Mouse (Mus musculus): ENCODE data around the gene Plppr3. TPM values are rescaled to one million over a fixed set of nuclear protein-coding genes. Genes with fewer than 3 reads are reported as not detected.

Plppr3 gene
- total RNA-seq, 1 experiment from 2014 or later, result 0.93 TPM

DNA sequence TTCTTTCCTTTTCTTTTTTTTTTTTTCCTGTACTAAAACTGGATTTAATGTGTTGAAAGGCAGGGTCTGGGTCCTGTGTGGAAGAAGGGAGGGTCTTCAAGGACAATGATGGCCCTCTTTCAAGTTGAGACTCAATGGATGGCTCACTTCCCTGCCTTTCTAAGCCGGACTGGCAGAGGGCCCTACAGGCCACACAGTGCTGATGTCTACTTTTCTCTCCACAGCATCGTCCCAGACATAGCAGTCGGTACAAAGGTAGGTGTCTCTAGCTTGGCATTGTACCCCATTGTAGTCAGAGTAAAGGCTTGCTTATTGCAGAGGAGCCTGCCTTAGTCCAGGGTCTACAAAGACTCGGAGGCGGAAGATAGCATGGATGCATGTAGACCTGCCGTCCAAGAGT lies 18.2 kb downstream of the Plppr3 start:
- no peak for ATAC-seq (ENCODE audit: extremely low read depth, insufficient number of reproducible peaks, low FRiP score, poor library complexity, severe bottlenecking)

DNA sequence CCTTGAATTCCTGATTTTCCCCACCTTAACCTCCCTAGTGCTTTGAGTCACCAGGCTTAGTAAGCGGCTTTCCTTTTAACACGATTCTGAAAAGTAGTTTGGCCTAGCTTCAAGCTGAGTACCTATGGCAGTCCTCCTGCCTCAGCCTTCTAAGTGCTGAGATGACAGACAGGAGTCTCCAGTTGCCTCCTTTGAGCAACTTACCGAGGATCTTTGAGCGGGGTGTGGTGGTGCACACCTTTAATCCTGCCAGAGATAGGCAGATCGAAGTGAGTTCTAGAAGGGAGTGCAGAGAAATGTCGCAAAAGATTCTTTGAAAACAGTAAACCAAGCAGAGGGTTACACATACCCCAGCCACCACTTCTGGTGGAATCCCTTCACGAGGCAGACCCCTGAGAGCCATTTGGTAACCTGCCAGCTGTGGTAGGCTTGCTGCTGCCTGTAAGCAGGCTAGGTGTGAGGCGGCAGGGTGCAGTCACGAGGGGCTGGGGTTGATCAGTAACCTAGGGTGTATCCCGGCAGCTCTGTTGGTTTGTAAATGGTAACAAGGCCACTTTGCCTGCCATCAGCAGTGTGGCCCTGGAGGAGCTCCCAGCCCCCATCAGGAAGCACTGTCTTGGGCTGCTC lies 18.8 kb downstream of the Plppr3 start:
- no peak for ATAC-seq (ENCODE audit: extremely low read depth, insufficient number of reproducible peaks, low FRiP score, poor library complexity, severe bottlenecking)

DNA sequence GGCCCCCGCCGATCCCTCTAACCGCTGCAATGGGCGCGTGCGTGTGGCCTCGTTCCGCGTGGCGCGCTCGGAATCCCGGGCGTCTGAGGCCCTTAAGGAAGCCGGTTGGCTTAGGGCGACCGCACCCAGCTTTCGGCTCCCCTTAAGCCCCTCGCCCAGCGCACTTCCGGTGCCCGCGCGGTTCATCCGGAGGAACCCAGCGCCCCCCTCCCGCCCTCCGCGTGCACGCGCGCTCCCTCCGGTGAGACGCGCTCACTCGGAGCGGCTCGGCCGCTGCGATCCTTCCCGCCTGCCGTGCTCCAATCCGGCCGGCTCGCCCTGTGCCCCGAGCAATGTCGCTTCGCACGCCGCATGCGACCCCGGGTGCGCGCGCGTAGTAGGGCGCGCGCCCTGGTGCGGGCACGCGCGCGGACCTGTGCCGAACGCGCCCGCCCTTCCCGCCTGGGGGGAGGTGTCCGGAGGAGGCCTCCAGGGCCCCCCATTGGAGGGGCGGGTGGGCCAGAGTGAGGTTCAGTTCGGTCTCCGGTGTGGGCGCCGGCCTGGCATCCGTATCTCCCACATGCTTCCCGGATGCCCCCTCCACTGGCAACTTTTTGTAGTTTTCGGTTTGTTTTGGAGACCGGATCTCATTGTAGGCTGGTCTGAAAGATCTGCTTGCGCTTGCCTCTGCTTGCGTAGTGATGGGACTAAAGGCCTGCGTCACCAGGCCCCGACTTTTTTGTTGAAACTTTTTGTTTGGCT lies 19.5 kb downstream of the Plppr3 start:
- no peak for ATAC-seq (ENCODE audit: extremely low read depth, insufficient number of reproducible peaks, low FRiP score, poor library complexity, severe bottlenecking)

DNA sequence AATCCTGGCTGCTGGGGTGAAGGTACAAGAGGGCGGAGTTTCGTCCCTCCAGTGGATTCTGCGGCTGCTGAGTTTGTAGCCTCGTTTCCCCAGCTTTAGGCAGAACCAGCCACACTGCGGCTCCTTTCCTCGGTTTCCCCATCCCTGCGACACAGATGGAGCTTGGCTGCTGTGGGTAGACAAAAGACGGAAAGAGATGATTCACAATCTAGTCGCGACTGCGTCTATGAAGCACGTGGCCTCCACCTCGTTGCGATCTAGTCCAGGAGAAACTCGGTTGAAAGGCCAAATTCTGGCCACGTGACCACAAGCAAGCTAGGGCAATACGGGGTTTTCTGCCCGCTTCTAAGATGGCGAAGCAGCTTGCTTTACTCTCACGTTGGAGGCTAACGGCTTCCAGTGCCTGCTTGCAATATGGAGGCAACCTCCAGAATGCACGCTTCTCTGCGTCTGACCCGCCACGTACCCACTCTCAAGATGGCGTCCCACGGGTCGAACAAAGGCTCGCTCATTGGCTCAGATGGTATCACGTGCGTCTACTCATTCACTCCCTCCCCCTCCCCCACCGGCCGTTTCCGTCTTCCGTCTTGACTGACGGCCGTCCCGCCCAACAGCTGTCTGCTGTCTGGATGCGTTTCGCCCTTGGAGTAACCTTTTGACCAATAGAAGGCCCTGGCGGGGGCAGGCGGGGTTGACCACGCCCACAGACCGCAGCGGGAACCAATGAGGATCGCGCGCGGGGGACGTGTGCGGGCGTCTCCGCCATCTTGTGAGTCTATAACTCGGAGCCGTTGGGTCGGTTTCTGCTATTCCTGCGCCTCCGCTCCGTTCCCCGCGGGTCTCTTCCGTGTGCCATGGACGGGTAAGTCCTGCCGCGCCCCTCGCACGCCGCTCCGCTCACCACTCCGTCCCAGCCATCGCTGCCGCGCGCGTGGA lies 20.3 kb downstream of the Plppr3 start, which contains the start of gene Ptbp1:
Ptbp1 (plus strand) TSS at position 568 of the 936 bp plus-strand sequence.
- peak; percentile 88 for ATAC-seq (ENCODE audit: extremely low read depth, insufficient number of reproducible peaks, low FRiP score, poor library complexity, severe bottlenecking)

DNA sequence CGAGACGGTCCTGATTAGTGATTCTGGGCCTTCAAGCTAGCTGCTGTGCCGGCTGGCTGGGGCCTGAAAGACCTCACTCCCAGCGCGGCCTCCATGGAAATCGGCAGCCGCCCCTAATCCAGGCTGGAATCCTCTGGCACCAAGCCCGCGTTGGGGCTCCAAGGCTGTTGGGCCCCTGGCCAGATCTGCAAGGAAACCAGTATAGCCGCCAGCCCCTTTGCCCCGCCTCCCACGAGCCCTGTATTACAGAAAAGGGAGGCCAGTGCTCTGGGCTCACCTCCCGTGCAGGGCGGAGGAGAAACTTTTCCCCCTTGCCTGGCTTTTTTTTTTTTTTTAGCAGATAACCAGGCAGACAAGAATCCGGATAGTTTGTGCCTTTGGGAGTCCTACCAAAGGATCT lies 21.0 kb downstream of the Plppr3 start:
- no peak for ATAC-seq (ENCODE audit: extremely low read depth, insufficient number of reproducible peaks, low FRiP score, poor library complexity, severe bottlenecking)

DNA sequence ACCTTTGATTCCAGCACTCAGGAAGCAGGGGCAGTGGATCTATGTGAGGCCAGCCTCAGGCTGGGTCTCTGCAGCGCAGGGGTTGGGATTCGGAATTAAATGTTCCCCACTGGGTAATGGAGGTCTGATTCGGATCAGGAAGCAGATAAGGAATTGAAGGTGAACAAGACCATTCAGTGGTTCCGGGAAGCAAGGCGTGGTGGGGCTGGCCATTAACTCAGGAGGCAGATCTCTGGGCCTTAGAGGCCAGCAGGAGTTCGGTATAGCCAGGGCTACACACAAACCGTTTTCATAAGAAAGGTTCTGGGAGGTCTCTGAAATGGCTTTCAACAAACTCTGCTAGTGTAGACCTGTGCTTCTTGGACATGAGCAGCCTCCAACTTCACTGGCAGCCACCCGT lies 21.6 kb downstream of the Plppr3 start:
- no peak for ATAC-seq (ENCODE audit: extremely low read depth, insufficient number of reproducible peaks, low FRiP score, poor library complexity, severe bottlenecking)

DNA sequence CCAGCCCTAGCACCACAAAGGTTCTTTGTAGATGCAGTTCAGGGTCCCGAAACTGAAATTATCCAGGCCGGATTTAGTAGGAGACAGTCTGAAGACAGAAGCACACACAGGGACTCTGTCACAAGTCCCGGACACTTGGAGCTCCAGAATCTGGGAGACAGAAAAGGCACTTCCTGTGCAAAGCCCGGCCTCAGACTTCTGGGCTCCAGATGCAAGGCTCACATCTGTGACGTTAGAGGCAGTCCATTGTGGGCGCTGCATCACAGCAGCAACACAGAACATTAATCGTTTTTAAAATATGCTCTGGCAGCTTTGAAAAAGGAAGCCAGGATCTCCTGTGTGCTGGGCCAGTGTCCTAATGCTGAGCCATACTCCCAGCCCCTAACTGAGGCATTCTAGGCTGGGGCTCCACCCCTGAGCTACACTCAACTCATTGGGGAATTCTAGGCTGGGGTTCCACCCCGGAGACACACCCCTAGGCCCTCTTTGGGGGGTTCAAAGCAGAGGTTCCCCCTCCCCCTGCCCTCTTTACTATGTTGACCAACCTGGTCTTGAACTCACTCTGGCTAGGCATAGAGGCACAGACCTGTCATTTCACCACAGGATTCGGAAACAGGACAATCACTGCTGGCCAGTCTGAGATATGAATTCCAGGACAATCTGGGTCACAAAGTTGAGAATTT lies 22.2 kb downstream of the Plppr3 start:
- ATAC-seq (ENCODE audit: extremely low read depth, insufficient number of reproducible peaks, low FRiP score, poor library complexity, severe bottlenecking), result no peak

DNA sequence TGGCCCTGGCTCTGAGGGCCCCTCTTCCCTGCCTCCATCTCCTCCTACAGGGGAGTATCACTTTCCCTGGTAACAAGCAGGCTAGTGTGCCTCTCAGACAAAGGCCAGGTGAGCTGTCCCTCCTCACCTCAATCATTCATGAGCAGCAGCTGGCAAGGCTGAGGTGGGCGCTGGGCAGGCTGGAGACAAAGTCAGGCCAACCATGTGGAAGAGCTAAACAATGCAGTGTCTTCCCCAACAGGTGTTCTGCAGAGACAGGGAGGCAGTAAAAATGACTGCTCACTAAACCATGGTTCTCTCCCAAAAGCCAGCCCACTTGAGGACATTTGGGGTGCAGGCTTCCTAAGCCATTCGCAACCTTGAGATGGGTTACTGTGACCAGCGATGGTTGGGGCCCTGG lies 22.8 kb downstream of the Plppr3 start:
- ATAC-seq (ENCODE audit: extremely low read depth, insufficient number of reproducible peaks, low FRiP score, poor library complexity, severe bottlenecking), result no peak

DNA sequence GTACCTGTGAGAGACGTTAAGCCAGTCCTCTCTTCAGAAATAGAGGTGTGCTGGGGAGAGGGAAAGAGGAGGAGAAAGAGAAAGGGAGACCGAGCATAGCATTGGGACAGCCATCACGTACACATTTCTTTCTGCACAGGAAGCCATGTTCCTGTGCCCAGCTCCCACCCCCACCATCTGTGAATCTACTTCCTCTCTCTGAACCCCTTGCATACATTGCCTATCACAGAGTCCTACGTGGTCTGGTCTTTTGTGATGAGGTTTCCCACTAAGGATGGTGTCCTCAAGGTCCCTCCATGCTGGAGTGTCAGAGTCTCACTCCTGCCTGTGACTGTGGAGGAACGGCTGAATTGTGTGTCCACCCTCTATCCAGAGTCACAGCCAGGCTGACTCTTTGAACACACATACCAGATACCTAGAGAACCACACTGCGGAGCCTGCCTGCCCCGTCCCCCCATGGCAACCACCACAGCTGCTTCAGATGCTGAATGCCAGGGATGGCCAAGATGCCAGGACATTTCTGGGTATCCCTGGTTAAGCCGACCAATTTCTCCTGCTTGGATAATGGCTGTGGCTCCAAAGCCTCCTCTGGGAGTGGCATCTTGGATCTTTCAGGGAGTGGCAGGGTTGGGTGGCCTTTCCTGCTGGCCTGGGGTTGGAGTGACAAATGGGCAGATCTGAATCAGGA lies 24.3 kb downstream of the Plppr3 start:
- no peak for ATAC-seq (ENCODE audit: extremely low read depth, insufficient number of reproducible peaks, low FRiP score, poor library complexity, severe bottlenecking)

DNA sequence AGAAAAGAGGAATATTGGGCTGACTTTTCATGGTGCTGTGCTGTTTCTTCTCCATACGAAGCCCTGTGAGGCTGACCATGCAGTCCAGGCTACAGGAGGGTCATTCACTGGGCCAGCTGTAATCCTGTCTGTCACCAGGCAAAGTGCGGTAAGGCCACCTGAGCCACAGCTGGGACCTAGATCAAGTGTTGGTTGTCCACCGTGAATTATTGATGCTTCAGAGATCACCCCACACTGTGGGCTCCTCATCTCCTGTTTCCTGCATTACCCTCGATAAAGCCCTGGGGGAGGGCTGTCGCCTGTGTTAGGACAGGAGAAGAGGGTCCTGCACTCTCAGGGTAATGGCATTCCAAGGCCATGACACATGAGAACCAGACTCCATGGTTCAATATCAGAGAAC lies 27.9 kb downstream of the Plppr3 start:
- ATAC-seq (ENCODE audit: extremely low read depth, insufficient number of reproducible peaks, low FRiP score, poor library complexity, severe bottlenecking), result no peak

DNA sequence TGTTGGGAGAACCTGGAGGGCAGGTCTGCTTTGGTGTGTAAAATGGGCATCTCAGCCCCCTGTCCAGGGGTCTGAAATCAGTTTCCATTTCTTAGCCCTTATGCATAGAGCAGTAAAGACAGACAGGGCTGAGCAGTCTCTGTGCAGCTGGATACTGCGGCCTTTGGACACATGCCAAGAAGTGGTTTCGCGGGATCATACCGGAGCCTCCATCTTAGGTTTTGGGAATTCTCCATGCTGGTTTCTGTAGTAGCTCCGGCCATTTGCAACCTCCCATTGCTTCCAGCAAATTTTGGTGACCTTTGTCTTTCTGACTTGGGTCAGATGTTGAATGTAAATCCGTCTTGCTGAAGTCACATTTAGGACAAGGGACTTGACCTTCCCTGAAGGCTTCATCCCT lies 31.0 kb downstream of the Plppr3 start:
- ATAC-seq (ENCODE audit: extremely low read depth, insufficient number of reproducible peaks, low FRiP score, poor library complexity, severe bottlenecking), result no peak

DNA sequence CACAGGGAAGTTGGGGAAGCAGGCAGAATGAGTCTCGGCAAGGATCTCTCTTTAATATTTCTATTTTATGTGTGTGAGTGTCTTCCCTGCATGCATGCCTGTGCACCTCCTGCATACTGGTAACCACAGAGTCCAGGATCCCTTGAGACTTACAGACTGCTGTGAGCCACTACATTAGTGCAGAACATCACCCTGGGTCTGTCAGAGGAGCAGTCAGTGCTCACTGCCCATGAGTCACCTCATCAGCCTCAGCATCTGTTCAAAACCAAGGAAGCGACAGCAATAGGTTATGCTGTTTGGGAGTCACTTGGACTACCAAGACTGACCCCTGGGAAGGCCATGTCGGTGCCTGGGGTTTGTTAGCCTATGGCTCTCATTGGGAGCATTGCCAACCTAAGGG lies 32.1 kb downstream of the Plppr3 start:
- ATAC-seq (ENCODE audit: extremely low read depth, insufficient number of reproducible peaks, low FRiP score, poor library complexity, severe bottlenecking), result no peak

DNA sequence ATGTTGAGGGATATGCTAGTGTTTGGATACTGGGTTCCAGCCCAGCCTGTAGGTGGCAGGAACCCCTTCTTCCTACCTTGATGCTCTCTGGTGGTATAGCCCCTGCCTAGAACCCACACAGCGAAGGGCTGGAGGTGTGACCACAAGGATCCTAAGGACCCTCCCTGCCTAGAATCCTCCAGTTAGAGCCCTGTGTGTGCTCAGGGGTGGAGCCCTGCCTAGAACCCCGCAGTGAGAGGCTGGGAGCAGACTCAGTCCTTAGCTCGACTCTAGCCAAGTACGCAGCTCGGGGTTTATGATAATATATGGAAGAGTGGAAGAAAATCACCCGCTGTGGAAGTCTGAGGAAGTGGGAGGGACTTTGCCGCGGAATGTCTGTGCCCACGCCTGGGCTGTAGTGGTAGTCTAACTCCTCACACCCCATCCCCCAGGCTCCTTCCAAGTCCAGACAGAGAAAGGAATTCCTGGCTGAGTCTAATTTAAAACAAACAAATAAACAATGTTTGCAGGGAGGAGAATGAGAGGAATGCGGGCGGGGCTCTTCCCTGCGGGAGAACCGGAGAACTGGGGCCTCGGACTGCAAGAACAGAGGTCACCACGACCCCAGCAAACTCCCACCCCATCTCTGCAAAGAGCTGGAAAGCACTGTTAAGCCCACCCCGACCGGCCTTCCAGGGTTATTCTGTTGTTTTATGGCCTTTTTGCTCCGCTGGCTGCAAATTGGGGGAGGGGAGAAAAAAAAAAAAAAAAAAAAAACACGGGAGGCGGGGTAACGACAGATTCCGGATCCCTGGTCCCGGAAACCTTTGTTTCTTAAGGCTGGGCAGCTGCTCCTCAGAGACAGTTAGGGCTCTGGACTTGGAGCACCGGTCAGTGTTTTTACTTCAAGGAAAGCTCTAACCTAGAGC lies 33.5 kb downstream of the Plppr3 start:
- 0 out of 2 replicates have a peak, but pooled peaks have one; percentile 16 for ATAC-seq (ENCODE audit: extremely low read depth, insufficient number of reproducible peaks, low FRiP score, poor library complexity, severe bottlenecking)

DNA sequence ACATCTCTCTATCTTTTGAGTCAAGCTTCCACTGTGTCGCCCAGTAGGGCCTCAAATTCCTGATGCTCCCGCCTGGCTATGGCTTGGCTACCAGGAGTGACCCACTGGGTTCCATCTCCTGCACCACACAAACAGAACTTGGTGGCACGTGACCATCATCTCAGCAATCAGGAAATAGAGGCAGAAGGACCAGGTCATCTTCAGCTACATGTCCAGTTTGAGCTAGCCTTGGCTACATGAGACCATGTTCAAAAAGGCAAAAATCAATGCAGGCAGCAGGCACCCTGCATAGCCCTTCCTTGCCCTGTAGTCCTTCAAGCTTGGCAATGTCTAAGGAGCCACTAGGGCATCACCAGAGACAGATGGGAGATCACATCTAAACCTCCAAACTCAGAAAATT lies 34.3 kb downstream of the Plppr3 start:
- no peak for ATAC-seq (ENCODE audit: extremely low read depth, insufficient number of reproducible peaks, low FRiP score, poor library complexity, severe bottlenecking)

DNA sequence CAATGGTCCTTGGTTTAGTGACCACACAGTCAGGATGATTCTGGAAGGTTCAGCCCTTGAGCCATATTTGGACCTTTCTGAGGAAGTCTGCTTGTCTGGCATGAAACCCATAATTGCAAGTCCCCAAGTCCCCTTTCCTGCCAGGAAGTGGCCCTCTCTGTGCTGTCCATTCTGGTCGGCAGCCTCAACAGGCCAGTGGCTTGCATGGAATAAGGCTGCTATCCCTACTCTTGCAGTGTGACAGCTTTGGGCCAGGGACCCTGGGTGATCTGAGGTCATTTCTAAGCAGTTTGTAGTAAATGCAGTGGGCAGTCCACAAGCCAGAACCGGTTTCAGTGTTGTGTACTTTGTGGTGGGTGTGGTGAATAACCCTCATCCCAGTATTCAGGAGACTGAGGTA lies 36.3 kb downstream of the Plppr3 start:
- no peak for ATAC-seq (ENCODE audit: extremely low read depth, insufficient number of reproducible peaks, low FRiP score, poor library complexity, severe bottlenecking)

DNA sequence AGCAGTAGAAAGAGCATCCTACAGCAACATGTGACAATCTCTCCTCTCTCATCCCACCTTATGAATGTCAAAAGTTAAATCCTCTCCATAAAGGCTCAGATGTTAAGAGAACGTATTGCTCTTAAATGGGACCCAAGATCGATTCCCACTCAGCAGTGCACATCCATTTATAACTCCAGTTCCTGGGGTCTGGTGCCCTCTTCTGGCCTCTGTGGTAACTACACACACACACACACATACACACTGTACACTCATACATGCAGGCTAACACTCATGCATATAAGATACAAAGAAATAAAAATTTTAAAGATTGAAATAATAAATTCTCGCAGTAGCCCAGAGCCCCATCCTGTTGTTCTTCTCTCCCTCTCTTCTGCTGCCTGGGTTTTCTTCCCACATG lies 37.5 kb downstream of the Plppr3 start:
- no peak for ATAC-seq (ENCODE audit: extremely low read depth, insufficient number of reproducible peaks, low FRiP score, poor library complexity, severe bottlenecking)

DNA sequence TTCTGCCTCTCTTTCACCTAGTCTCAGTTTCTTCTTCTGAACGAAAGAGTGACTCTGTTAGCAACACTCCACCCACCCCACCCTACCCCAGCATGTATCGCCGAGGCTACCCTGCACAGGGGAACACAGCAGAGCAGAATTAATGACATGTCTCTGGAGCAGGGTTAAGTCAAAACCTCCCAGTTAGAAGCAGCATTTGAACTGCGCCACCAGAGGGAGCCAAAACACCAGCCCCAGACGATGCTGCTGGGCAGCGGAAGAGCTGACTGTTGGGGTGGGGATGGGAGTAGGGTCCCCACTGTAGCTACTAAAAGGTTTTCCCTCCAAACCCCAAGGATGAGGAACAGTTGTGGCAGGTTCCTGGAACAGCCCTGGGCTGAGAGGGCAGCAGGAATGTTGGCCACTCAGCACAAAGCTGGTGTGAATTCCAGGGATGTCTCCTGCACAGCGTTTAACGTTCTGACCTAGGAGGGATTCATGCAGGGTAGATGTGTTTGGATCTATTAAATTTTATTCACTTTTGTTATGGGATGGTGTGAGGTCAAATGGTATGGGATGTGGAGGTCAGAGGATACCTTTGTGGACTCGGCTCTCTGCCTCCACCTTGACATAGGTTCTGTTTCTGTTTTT lies 39.5 kb downstream of the Plppr3 start:
- peak; percentile 84 for ATAC-seq (ENCODE audit: extremely low read depth, insufficient number of reproducible peaks, low FRiP score, poor library complexity, severe bottlenecking)
